Mouse (Mus musculus): ENCODE data around the gene Dis3l2.

Gene Dis3l2

GRCm38 (mm10) chr1:87086964-87087363, 383.4 kb downstream of the Dis3l2 start:
- DNase-seq = no peak

DNA sequence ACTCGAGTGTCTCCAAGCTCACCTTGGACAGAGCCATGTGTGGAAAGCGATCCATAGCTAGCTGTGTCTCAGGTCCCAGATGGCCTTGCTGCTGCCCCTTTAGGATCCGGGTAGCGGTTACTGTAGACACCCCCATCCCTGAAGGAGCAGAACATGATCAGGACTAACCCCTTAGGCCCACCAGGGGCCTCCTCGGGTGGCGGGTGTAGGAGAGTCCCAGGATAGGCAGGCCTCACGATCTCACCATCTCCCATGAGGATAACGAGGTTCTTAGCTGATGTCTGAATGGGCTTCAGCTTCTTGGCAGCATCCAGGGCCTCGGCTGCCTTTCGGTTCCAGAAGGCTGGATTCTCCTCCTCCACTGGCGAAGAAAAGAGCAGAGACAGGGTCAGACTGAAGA, 385.6 kb downstream of the Dis3l2 start:
- DNase-seq = no peak

DNA sequence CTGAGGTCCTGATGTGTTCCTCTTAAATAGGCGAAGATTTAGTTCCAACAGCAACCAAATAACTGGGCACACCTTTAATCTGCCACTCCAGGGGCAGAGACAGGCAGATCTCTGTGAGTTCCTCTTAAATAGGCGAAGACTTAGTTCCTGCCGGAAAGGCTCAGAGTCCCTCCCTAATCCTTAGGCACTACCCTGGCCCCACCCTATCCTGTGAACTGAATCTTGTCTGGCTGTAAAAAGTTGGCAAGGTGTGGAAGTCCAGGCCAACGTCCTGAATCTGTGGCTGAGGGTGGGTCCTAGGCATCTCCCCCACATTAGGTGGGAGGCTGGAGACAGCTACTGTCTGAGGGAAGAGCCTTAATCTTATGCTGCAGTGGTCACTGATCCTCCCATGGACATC, 386.2 kb downstream of the Dis3l2 start, which contains the start of gene Alppl2:
Gene Alppl2, minus strand, starts transcription at position 101 of the 400 bp plus-strand sequence.
- no peak for DNase-seq

DNA sequence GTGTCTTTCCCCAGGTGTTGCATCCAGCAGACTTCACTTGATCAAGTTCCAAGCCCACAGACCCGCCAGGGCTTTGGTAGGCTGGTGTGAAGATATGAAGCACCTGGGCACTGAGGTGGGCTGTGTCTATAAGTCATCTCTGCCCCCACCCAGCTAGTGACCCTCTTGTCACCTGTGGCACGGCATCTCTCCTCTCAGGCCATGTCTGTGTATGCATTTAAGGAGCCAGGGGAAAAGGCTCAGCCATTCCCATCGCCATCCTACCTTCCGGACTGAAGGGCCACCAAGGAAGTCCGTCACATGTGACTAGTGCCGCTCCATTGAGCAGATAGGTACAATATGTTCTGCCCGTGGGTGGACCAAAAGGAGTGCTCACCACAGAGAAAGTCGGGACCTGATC, 392.0 kb downstream of the Dis3l2 start:
- DNase-seq = no peak

DNA sequence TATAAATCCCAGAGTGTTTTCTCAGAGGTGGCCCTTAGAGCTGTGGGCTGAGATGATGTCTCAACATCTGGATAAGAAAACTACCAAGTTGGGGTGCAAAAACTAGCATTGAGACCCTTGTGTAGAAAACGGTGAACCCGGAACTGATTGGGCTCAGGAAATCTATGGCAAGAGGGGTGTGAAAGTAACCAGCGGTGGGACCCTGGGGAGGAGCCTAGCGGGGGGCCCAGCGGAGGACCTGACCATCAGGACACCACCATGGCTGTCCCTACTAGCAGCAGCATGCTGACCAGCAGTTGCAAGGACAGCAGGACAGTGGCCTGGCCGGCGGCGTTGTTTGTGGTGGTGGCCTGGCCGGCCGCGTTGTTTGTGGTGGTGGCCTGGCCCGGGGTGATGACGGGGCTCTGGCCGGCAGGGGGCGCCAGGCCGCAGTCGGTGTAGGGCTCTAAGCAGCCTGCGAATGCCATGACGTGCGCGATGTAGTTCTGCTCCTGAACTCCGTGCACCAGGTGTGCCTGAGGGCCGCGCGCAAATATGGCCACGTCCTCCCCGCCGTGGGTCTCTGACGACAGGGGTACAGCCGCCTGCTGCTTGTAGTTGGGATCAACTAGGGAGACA, 394.9 kb downstream of the Dis3l2 start:
- DNase-seq = peak in 1 of 2 experiments; percentile 45
